Mouse (Mus musculus): ENCODE measurements around the gene Ceacam18. TPM values are rescaled to one million over a fixed set of nuclear protein-coding genes. Genes with fewer than 3 reads are reported as not detected.

Gene Ceacam18
- total RNA-seq (2014; fragmentation: Nextera tagmentation) (not detected in 2 replicates), total RNA-seq (2017) (0.16 and 0.29 TPM in 2 replicates), polyA plus RNA-seq (2012) (not detected in 2 replicates)

GRCm38 (mm10) chr7:43634500-43634899 is at the start of gene Ceacam18:
Gene Ceacam18 (plus strand): TSS chr7:43634707.
- TF ChIP-seq CTCF (IDR thresholded peaks at IDR 0.05; ENCODE audit: low read depth, low read length) (no peak), GATA1 (IDR thresholded peaks at IDR 0.05; ENCODE audit: borderline replicate concordance, low read length) (no peak), POLR2AphosphoS5 (IDR thresholded peaks at IDR 0.05; ENCODE audit: insufficient replicate concordance, low read depth, low read length) (no peak), GATA2 (IDR thresholded peaks at IDR 0.05; ENCODE audit: borderline replicate concordance, low read depth, low read length) (no peak), TAL1 (conservative IDR thresholded peaks at IDR 0.05; ENCODE audit: low read depth, low read length) (no peak)
- Histone ChIP-seq H3K4me3 (ENCODE audit: low read depth, low read length) (no peak within 1 kb of the TSS), H3K4me1 (ENCODE audit: insufficient read depth, low read depth, low read length) (no peaks in the 10 kb centered on the region), H3K36me3 (replicated peaks) (no peaks in the 10 kb centered on the region), H3K27me3 (ENCODE audit: insufficient read depth, low read length) (peaks cover 4% of the 10 kb centered on the region; the same call in 1 of the 2 replicates), H3K9me3 (replicated peaks) (no peaks in the 10 kb centered on the region)
- ATAC-seq (ENCODE audit: extremely low read depth, insufficient number of reproducible peaks, low FRiP score, poor library complexity, severe bottlenecking): no peak
- DNase-seq (ENCODE audit: low spot score): no peak

DNA sequence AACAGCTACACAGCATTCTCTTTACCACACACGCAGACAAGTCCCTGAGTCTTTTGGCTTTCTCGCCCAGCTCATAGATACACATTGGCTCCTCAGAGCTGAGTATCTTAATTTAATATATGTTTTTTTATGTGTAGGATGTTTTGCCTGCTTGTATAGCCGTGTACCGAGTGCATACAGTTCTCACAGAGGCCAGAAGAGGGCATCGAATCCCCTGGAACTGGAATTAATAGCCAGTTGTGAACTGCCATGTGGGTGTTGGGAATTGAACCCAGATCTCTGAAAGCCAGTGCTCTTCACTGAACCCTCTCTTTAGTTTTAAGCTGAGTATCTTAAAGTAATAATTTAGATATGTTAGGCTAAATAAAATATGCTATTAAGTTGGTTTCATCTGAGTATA is 49.7 kb upstream of the Ceacam18 start:
- Histone ChIP-seq H3K4me3 (ENCODE audit: low read depth, low read length) (no peak overlapping the region), H3K36me3 (replicated peaks) (peaks cover 54% of the 10 kb centered on the region), H3K27me3 (ENCODE audit: insufficient read depth, low read length) (no peaks in the 10 kb centered on the region), H3K9me3 (replicated peaks) (no peaks in the 10 kb centered on the region), H3K4me1 (ENCODE audit: insufficient read depth, low read depth, low read length) (peaks cover 10% of the 10 kb centered on the region)
- TF ChIP-seq CTCF (IDR thresholded peaks at IDR 0.05; ENCODE audit: low read depth, low read length) (0 out of 2 replicates have a peak, but pooled peaks have one; percentile 5), TAL1 (conservative IDR thresholded peaks at IDR 0.05; ENCODE audit: low read depth, low read length) (no peak)
- DNase-seq (ENCODE audit: low spot score): no peak
- no peak for ATAC-seq (ENCODE audit: extremely low read depth, insufficient number of reproducible peaks, low FRiP score, poor library complexity, severe bottlenecking)

DNA sequence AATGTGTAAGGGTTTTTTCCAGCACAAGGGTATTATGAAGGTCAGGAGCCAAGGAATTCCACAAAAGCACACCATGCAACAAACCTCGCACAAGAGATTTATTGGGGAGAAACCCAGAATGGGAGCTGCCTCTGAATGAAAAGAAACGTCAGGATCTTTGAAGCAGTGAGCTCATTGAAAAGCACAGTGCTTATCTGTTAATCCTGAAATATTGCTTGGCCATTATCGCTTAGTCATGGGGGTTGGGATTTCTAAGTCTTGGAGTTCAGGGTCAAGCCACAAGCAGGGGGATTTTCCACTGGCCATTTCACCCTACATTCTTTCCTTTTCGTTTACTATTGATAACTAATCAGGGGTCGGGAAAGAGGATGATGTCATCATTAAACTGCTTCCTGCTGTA is 32.6 kb upstream of the Ceacam18 start:
- peaks cover 2% of the 10 kb centered on the region; the same call in 1 of the 2 replicates for H3K27me3 ChIP-seq (ENCODE audit: insufficient read depth, low read length)
- no peak overlapping the region for H3K4me3 ChIP-seq (ENCODE audit: low read depth, low read length)
- no peak for TF ChIP-seq TAL1 (conservative IDR thresholded peaks at IDR 0.05; ENCODE audit: low read depth, low read length)
- no peak for TF ChIP-seq GATA1 (IDR thresholded peaks at IDR 0.05; ENCODE audit: borderline replicate concordance, low read length)
- no peak for TF ChIP-seq CTCF (IDR thresholded peaks at IDR 0.05; ENCODE audit: low read depth, low read length)
- TF ChIP-seq POLR2AphosphoS5 (IDR thresholded peaks at IDR 0.05; ENCODE audit: insufficient replicate concordance, low read depth, low read length): no peak
- no peak for TF ChIP-seq GATA2 (IDR thresholded peaks at IDR 0.05; ENCODE audit: borderline replicate concordance, low read depth, low read length)
- H3K36me3 ChIP-seq (replicated peaks): no peaks in the 10 kb centered on the region
- H3K4me1 ChIP-seq (ENCODE audit: insufficient read depth, low read depth, low read length): no peaks in the 10 kb centered on the region
- no peaks in the 10 kb centered on the region for H3K9me3 ChIP-seq (replicated peaks)
- ATAC-seq (ENCODE audit: extremely low read depth, insufficient number of reproducible peaks, low FRiP score, poor library complexity, severe bottlenecking) (no peak), DNase-seq (ENCODE audit: low spot score) (no peak)

DNA sequence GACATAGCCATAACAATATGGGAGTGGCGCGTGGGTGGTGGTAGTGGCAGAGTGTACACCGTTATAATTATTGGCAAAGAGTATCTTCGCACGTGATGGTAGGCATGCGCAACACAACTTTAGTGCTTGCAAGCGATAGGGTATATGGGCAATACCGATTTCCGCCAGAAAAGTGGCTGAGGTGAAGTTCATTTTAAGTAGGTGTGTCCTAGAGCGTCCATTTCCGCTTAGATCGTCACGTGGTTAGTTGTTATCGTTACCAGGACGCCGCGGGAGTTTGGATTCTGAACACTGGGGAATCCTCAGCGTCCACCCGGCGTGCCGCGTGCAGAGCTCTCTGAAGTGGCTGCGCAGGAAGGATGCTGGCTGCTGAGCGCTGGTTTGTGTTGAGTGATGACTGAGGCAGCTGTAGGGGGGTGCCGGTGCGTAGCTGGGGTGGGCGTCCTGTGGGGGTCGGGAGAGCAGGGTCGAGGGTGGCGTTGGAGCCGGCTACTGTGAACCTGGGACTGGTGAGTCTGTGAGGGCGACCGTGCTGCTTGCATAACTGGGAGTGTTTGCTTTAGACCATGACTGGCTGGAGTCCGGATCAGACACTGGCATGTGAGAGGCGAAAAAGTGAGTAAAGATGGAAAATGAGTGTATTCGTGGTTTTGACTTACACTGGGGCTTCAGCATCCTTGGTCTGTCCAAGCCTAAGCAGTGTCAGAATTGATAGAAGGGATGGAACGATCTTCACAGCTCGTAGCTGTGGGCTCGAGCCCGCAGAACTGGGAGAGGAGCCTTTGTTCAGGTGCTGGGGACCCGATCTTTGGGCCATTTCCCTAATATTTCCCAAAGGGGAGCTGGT is 27.4 kb upstream of the Ceacam18 start, which contains the start of gene Zfp819:
TSS of gene Zfp819 (plus strand) at position 274 of the 847 bp plus-strand sequence.
- DNase-seq (ENCODE audit: low spot score) (no peak), ATAC-seq (ENCODE audit: extremely low read depth, insufficient number of reproducible peaks, low FRiP score, poor library complexity, severe bottlenecking) (no peak)
- Histone ChIP-seq H3K4me3 (ENCODE audit: low read depth, low read length) (no peak within 1 kb of the TSS), H3K27me3 (ENCODE audit: insufficient read depth, low read length) (no peaks in the 10 kb centered on the region), H3K4me1 (ENCODE audit: insufficient read depth, low read depth, low read length) (no peaks in the 10 kb centered on the region), H3K9me3 (replicated peaks) (no peaks in the 10 kb centered on the region), H3K36me3 (replicated peaks) (no peaks in the 10 kb centered on the region)
- TF ChIP-seq GATA1 (IDR thresholded peaks at IDR 0.05; ENCODE audit: borderline replicate concordance, low read length) (no peak), CTCF (IDR thresholded peaks at IDR 0.05; ENCODE audit: low read depth, low read length) (no peak), GATA2 (IDR thresholded peaks at IDR 0.05; ENCODE audit: borderline replicate concordance, low read depth, low read length) (no peak), TAL1 (conservative IDR thresholded peaks at IDR 0.05; ENCODE audit: low read depth, low read length) (no peak), POLR2AphosphoS5 (IDR thresholded peaks at IDR 0.05; ENCODE audit: insufficient replicate concordance, low read depth, low read length) (no peak)

GRCm38 (mm10) chr7:43607743-43608287 is 26.7 kb upstream of the Ceacam18 start:
- Histone ChIP-seq H3K4me1 (ENCODE audit: insufficient read depth, low read depth, low read length) (no peaks in the 10 kb centered on the region), H3K36me3 (replicated peaks) (no peaks in the 10 kb centered on the region), H3K9me3 (replicated peaks) (no peaks in the 10 kb centered on the region), H3K4me3 (ENCODE audit: low read depth, low read length) (no peak overlapping the region), H3K27me3 (ENCODE audit: insufficient read depth, low read length) (no peaks in the 10 kb centered on the region)
- TF ChIP-seq GATA2 (IDR thresholded peaks at IDR 0.05; ENCODE audit: borderline replicate concordance, low read depth, low read length): no peak
- TF ChIP-seq GATA1 (IDR thresholded peaks at IDR 0.05; ENCODE audit: borderline replicate concordance, low read length): no peak
- TF ChIP-seq POLR2AphosphoS5 (IDR thresholded peaks at IDR 0.05; ENCODE audit: insufficient replicate concordance, low read depth, low read length): no peak
- TF ChIP-seq TAL1 (conservative IDR thresholded peaks at IDR 0.05; ENCODE audit: low read depth, low read length): no peak
- no peak for TF ChIP-seq CTCF (IDR thresholded peaks at IDR 0.05; ENCODE audit: low read depth, low read length)
- ATAC-seq (ENCODE audit: extremely low read depth, insufficient number of reproducible peaks, low FRiP score, poor library complexity, severe bottlenecking) (no peak), DNase-seq (ENCODE audit: low spot score) (no peak)

GRCm38 (mm10) chr7:43608316-43608824 is 26.1 kb upstream of the Ceacam18 start:
- Histone ChIP-seq H3K27me3 (ENCODE audit: insufficient read depth, low read length) (no peaks in the 10 kb centered on the region), H3K9me3 (replicated peaks) (no peaks in the 10 kb centered on the region), H3K36me3 (replicated peaks) (no peaks in the 10 kb centered on the region), H3K4me1 (ENCODE audit: insufficient read depth, low read depth, low read length) (no peaks in the 10 kb centered on the region), H3K4me3 (ENCODE audit: low read depth, low read length) (no peak overlapping the region)
- no peak for ATAC-seq (ENCODE audit: extremely low read depth, insufficient number of reproducible peaks, low FRiP score, poor library complexity, severe bottlenecking)
- TF ChIP-seq POLR2AphosphoS5 (IDR thresholded peaks at IDR 0.05; ENCODE audit: insufficient replicate concordance, low read depth, low read length): no peak
- TF ChIP-seq TAL1 (conservative IDR thresholded peaks at IDR 0.05; ENCODE audit: low read depth, low read length): no peak
- TF ChIP-seq GATA1 (IDR thresholded peaks at IDR 0.05; ENCODE audit: borderline replicate concordance, low read length): no peak
- TF ChIP-seq GATA2 (IDR thresholded peaks at IDR 0.05; ENCODE audit: borderline replicate concordance, low read depth, low read length): no peak
- DNase-seq (ENCODE audit: low spot score): no peak

All from G1E (cell line).